Mouse (Mus musculus) heart, adult 2 months (tissue): ENCODE measurements at regions not wholly inside any gene's neighbourhood (a gene's known extent, or its start where the extent isn't known, plus 50 kb on each side); places are given as distances from the start of the nearest gene placed in this dataset.

Source experiments
- DNase-seq, 2 experiments: peaks; one replicate each; pipeline ENCODE4 v3.0.0; 2021
- H3K27ac ChIP-seq: fragments of 200-600 bp; 2 replicates; pipeline ENCODE4 v1.8.1; 2022
- H3K27me3 ChIP-seq: fragments of 200-500 bp; 2 replicates; pipeline ENCODE4 v1.6.1; 2012; ENCODE audit warnings: mild to moderate bottlenecking, low read length, inconsistent platforms, mixed read lengths; ENCODE audit not compliant: control insufficient read depth, insufficient read depth
- H3K36me3 ChIP-seq: fragments of 200-500 bp; 2 replicates; pipeline ENCODE4 v1.6.1; 2012; ENCODE audit warnings: low read length, inconsistent platforms; ENCODE audit not compliant: control insufficient read depth, insufficient read depth
- H3K4me1 ChIP-seq: fragments of 200-500 bp; 2 replicates; pipeline ENCODE4 v1.6.1; 2011; ENCODE audit warnings: low read length; ENCODE audit not compliant: control insufficient read depth, insufficient read depth
- H3K4me3 ChIP-seq: fragments of 200-600 bp; 2 replicates; pipeline ENCODE4 v1.8.1; 2022
- H3K79me2 ChIP-seq: fragments of 200-500 bp; replicated peaks from 2 replicates; pipeline ENCODE4 v1.6.1; 2012; ENCODE audit warnings: mild to moderate bottlenecking, inconsistent platforms, low read length, moderate library complexity, mixed read lengths; ENCODE audit not compliant: control insufficient read depth, insufficient read depth
- H3K9ac ChIP-seq: fragments of 200-500 bp; 2 replicates; pipeline ENCODE4 v1.6.1; 2012; ENCODE audit warnings: low read depth, mild to moderate bottlenecking, control low read depth, inconsistent platforms, low read length, mixed read lengths
- CTCF ChIP-seq: fragments of 200-600 bp; IDR thresholded peaks from 2 replicates; pipeline ENCODE4 v1.8.1; 2022; ENCODE audit warnings: antibody characterized with exemption, mild to moderate bottlenecking, moderate library complexity
- EP300 ChIP-seq: fragments of 200-500 bp; IDR thresholded peaks from 2 replicates; pipeline ENCODE4 v1.6.1; 2011; ENCODE audit warnings: low read depth, low read length, control low read depth; ENCODE audit not compliant: insufficient read depth
- POLR2A ChIP-seq: fragments of 200-500 bp; IDR thresholded peaks from 2 replicates; pipeline ENCODE4 v1.6.1; 2011; ENCODE audit warnings: mild to moderate bottlenecking, low read depth, low read length, control low read depth; ENCODE audit not compliant: insufficient read depth
- WGBS: fragments of 180-500 bp; shearing (Covaris S2); methylation state at CpG from one replicate; pipeline ENCODE4 v1.1.7; 2018; 5-methylcytosine and 5-hydroxymethylcytosine counted together
- intact Hi-C: fragments of 180-260 bp; cut with DNase I; formaldehyde crosslinking; loops from one replicate; pipeline ENCODE4 v1.15.1; 2025

- Histone ChIP-seq H3K4me1 (no peaks in the 10 kb centered on the region), H3K27me3 (peaks cover 1% of the 10 kb centered on the region; the same call in 1 of the 2 replicates), H3K27ac (no peak overlapping the region), H3K4me3 (no peak overlapping the region), H3K36me3 (no peaks in the 10 kb centered on the region), H3K9ac (no peak overlapping the region), H3K79me2 (no peaks in the 10 kb centered on the region)
- WGBS = 75% methylated on average over 3 of the region's 3 CpGs
- intact Hi-C loops = no loop called here
- DNase-seq = no peak
- TF ChIP-seq CTCF (no peak), EP300 (no peak), POLR2A (no peak)
Observed at GRCm38 (mm10) chr5:102428310-102428709, 52.9 kb upstream of the Arhgap24 start.
